Mouse (Mus musculus) spleen, embryonic (tissue): ENCODE results near the gene Cnnm1.

ENCODE experiments used
- CTCF ChIA-PET: fragments of 350-600 bp; sonication (Branson Sonifier 250); formaldehyde crosslinking; loops from one replicate; lab custom pipeline; 2022; lab: Charles Lee

Gene Cnnm1

DNA sequence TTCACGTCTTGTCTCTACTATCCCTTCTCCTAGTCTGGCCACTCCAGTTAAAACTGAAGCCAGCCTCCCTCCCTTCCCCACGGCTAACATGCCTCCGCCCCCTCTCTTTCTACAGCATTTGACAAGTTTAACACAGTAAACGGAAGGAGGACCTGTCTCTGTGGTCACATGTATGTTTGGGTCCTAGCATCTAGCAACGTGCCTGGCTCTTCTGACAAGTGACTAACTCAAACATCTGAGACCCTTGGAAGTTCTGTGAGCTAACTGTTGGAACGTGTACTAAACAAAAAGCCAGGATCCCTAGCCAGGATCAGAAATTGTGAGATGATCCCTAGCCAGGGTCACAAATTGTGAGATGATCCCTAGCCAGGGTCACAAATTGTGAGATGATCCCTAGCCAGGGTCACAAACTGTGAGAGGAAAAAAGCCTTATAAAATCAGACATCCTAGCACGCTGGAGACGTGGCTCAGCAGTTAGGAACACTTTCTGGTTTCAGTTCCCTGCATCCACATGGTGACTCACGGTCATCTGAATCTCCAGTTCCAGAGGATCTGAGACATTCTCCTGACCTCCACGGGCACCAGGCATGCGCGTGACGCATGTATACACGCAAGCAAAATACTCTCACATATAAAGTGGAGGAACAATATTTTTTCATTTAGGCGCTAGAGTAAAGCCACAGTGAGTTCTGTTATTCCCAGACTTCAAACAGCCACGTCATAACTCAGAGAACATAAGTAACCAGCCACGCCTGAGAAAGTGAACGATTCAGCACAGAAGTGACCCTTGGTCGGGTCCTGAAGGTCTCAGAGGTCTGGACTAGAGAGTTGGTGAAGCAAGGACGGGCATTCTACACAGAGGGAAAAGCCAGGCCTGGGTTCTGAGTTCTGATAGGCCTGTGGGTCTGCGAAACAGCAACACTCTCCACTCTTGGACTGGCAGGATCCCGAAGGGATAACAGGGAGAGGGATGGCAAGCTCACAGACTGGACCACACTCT is 71.7 kb downstream of the Cnnm1 start:
- CTCF ChIA-PET, result no interaction called here

DNA sequence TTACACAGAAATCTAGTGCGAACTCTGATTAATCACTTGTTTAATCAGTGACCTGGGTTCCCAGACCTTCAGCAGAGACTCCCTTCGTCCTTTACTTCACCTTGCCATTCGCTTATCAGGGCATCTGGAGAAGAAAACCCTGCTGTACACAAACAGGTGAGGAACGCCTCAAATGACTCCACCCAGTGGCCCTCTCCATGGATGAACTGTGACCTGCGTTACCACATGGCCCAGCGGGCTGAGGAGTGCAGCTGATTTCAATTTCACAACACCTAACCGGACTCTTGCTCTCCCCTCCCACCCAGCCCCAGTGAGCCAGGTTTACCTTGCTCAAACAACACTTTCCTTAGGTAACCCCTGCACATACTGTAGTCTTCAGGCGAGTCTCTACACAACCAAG is 73.6 kb downstream of the Cnnm1 start:
- CTCF ChIA-PET, result no interaction called here

DNA sequence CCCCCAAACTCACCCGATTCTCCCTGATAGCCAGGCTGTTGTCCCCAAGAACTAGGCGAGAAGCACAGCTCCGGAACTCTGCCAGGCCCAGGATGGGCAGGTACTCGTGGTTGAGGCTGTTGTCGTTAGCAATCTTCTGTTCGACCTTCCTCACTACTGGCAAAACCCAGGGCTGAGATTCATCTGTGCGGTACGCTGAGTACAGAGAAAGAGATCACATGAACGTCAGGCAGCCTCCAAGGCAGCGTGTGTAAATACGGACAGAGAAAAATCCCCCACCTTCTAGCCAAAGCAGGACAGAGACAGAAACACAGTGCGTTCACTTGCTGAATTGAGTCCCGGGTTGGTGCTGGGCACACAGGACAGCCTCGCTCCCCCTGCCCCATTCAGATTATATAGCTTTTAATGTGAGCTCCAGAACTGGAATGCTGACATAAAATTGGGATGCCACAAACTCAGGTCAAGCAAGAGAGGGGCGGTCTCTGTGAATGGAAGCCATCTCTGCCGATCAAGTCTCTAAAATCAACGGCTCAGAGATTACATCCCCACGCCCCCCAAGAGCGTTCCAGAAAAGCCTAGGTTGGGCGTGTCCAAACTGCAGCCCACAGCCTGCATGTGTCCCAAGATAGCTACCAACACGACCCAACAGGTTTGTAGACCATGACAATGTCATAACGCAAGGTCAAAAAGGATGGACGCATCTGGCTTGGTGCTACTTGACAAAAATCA is 75.6 kb downstream of the Cnnm1 start:
- CTCF ChIA-PET, result no interaction called here

DNA sequence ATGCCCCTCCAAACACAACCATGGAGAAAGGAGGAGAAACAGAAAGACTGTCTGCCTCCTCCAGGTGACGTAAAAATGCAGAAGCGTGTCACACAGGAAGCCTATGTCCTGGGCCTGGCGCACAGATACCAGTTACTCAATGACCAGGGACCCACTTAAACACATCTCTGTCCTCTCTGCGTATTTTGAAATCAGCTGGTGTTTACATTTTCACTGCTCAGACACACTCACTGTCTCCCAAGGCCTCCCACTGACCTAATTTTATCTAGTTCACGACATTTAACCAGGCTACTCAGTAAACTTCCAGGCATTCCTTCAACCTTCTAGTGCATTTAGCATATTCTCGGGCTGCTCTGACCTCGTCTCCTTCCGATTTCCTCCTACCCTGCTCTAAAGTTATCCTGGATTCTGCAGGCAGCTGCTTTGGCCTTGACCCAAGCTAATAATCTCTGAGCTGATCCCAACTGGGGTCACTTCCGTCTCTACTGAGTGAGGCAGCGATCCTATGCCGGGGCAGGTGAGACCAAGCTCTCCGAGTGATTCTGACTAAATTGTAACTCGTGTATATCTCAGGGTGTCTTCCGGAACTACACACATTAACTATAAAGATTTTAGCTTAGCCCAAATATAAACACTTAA is 76.3 kb downstream of the Cnnm1 start:
- CTCF ChIA-PET, result no interaction called here

DNA sequence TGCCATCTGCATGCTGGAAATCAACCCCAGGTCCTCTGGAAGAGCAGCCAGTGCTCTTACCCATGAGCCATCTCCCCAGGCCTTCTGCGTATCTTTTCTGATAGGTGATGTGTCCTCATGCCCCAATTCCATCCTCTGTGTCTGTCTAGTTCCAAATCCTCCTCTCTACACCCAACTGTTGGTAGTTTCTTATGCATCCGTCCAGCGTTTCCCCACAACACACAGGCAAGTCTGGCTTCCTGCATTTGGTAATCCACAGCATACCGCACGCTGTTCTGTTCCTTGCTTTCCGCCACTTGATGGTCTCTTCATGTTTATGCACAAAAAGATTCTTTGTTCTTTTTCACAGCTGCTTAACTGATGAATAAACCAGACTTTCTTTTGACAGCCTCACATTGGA is 77.1 kb downstream of the Cnnm1 start:
- CTCF ChIA-PET, result interaction anchor here (0.7 kb wide), 1 partner anchor 13 kb away, joined by 3 read pairs; no protein-coding TSS in a partner anchor

DNA sequence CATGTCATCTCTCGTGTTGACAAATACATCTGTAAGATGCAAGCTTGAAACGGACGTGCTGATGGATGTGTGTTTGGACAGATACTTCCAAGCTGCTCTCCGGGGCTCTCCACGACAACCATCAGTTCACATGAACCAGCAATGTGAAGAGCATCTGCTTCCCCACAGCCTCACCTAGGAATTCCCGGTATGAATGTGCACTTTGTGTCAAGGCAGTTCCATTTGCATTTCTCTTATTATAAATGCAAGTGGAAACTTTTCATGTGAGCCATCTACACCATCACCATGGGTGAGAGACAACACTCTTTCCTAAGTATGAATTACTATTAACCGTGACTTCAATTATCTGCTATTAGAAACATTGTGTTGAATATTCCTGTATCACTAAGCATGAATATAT is 77.6 kb downstream of the Cnnm1 start:
- CTCF ChIA-PET, result interaction anchor here (0.7 kb wide), 1 partner anchor 14 kb away, joined by 3 read pairs; no protein-coding TSS in a partner anchor

DNA sequence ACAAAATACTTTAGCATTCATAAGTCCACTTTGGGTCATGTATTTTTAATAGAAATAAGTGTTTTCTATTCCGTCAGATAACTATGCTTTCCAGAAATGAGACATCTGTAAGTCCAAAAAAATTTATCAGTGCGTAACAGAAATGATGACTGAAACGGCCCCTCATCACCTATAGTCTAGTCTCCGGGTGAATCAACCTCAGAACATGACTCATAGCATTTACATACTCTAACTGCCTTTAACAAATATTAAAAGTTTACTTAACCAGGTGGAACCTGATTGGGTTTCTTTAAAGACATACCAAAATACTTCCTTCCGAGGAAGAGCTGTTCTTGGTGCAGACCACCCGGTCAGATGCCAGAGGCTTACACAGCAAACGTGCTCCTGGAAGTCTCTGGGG is 78.0 kb downstream of the Cnnm1 start:
- CTCF ChIA-PET, result no interaction called here

DNA sequence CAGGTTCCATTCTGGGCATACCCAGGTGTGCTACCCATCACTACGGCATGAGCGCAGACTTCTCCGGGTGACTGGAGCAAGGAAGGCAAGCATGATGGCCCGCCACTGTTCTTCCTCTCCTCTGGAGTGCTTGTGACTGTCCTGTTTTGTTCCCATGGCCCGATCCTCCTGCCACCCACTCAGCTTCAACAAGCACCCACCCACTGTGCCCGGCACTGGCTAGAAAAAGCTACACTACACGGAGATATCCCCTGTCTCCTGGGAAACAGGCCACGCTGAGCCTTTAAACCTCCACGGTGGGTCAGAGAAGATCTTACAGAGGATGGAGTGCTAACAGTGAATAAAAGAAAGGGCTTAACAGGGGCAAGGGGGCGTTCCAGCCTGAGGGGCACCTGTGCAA is 79.0 kb downstream of the Cnnm1 start:
- CTCF ChIA-PET, result no interaction called here

DNA sequence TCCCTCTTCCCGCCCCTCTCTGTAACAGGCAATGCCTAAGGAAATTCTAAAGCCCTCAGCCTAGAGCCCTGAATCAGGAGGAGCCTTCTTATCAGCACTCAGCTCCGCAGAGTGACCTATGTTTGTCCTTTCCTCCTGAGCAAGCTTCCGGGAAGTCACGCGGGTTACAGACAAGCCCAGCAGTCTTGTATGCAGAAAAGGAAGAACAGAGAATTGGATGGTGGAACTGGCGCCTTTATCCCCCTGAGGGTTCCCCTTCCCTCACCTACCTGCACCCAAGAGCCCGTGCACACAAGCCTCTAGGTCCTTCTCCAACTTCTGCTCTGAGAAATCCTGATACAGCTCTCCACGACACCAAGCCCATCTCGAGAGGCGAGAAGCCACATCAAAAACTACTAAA is 80.2 kb downstream of the Cnnm1 start:
- CTCF ChIA-PET, result interaction anchor here (0.7 kb wide), 1 partner anchor 12 kb away, joined by 6 read pairs; no protein-coding TSS in a partner anchor

DNA sequence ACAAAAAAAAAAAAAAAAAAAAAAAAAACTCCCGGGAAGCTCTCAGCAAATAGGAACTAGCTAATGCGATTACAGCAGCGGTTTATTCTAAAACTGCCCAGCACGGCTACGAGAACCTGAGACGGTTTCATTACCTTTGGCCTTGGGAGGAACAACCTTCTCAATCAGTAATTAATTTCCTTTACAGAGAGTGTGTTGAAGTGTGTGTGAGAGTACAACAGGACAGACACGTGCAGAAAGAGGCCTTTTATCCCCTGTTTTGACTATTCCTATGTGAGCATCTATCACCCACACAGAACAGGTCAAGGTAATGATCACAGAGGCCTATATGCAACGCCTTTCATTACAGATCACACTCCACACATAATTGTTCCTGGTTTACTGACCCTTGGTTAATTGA is 81.1 kb downstream of the Cnnm1 start:
- CTCF ChIA-PET, result interaction anchor here (0.7 kb wide), 2 partner anchors 11 to 1006 kb away, joined by 3 to 6 read pairs; no protein-coding TSS in a partner anchor

DNA sequence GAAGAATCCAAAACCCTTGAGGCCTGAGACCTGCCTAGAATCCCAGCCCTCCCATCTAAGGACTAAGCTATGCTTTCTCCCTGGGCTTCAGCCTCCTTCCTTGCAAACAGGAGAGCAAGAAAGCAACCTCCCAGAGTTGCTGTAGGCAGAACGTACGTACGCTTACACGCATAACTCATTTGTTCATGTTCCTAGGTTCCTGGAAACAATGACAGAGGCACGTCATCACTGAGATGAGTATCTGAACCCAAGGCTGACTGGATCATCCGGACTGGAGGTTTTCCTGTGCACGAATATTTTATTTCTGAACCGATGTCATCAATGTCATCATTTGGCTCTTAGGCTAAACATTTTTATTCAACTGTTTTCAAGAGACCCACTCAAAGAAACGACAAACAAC is 81.8 kb downstream of the Cnnm1 start:
- CTCF ChIA-PET, result interaction anchor here (0.6 kb wide), 1 partner anchor 125 kb away, joined by 4 read pairs; no protein-coding TSS in a partner anchor

DNA sequence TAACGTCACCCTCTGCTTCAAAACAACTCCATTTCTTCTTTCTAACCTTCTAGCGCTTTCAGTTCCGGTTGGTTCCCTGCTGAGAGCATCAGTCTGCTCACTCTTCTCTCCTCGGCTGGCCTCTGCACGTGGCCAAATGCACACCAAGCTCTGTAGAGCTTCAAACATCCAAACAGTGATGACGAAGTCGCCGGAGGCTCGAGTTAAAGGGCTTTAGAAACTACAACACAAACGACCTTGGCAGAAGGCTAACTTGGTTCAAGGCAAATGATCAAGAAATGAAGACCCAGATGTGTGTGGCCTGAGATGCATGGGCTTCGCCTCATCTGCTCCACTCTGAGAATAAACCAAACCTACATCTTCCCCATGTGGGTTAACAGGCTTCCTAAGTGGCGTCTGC is 83.3 kb downstream of the Cnnm1 start:
- CTCF ChIA-PET, result no interaction called here

DNA sequence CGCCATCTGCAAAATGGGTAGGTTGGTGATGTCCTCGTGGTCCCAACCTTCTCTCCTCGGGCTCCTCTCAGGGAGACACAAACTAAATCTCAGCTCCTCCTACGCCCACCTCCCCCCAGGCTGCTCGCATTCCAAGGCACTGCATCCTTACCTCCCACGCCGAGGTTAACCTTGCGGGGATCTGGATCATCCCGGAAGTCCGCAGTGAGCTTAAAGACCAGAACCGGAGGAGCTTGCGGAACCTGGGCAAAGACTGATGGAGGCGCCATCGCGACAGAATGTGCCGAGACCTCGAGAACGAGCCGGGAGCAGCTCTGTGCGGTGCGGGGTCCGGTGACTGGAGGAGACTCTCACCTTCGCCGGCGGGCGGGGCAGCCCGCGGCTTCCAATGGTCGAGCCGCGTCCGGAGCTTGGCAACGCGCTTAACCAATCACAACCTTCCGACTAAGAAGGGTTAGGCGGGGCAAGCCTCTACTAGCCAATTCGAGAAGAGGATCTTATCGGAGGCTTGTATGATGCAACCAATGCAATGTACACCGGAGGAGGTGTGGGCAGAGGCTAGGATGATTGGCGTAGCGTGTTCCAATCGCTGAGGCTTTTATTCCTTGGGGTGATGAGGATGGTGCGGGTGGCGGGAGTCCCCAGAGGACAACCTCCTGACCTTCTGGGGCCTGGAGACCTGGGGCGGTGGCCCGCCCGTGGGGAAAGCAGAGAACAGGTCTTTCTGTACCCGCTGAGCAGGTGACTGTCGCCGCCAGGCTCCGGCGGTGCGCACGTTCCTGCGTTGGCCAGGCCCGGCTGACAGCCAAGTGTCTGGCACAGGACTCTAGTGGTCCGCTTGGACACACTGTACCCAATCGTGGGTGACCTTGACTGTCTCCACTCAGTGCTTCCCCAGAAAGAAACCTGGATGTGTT is 84.2 kb downstream of the Cnnm1 start, which contains the start of gene Got1:
Gene Got1 (minus strand): TSS at position 419 of the 917 bp plus-strand sequence.
- CTCF ChIA-PET, result no interaction called here

DNA sequence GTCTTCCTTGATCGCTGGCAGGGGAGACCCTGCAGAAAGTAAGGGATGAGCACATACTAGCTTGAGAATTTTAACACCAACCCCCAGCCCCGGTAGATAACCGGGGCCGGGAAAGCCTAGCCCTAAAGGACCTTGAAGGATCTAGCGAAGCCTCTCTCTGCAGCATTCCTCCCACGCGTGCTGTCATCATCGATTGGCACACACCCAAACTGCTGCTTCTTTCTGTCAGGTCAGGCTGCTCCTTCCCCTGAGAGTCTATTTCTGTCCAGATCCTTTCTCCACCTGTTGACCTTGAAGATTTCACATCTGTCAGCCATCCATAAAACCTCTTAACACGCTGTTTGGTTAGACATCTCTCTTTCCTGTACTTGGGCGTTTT is 84.9 kb downstream of the Cnnm1 start:
- CTCF ChIA-PET, result no interaction called here

DNA sequence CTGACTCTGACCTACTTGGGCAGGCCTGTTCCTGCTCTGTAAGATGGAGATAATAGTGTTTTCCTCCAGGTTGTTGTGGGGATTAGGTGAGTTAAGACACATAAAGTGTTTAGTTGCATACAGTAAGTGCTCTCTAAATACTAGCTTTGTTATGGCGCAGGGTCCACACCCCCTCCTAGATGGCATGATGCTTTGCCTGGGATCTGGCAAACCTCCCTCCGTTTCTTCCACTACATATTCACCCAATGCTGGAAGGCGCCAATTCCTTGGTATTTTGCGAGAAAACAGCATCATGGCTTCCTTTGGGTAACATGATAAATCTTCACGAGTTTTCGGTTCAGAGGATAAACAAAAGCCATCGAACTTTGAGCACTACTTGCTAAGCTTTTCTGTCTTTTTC is 85.3 kb downstream of the Cnnm1 start:
- CTCF ChIA-PET, result no interaction called here

DNA sequence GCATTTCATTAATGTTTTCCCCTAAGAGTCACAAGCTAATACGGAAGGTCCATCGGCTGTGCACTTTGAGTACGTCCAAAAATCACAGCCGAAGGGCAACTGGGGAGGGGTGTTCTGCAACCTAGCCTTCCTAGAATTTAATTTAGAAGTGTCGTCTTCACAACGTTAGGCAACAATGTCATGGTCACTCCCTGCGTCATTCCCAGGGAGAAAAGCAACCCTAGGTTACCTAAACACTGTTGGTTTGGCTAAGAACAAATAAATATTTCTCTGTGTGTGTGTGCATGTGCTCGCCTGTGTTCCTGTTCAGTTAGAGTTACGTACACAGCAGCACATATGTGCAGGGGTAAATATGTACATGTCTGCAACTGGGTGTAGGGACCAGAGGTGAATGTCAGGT is 85.8 kb downstream of the Cnnm1 start:
- CTCF ChIA-PET, result no interaction called here

DNA sequence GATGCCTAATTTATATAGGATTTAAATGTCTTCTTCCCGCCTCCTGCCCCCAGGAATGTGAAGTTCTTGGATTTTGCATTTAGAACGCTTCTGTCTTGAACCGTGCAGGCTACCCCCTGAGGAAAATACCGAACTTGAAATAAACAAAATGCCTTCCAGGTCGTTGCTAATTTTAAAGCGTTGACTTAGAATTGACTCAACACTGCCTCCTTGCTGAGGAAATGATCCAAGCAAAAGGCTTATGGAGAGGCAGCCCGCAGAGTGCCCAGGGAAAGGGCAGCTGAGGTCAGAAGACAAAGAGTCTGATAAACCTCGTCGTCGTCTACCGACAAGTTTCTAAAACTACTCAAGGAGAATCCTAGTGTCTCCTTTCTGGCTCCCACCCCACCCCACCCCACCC is 86.9 kb downstream of the Cnnm1 start:
- CTCF ChIA-PET, result interaction anchor here (0.6 kb wide), 1 partner anchor 128 kb away, joined by 3 read pairs; no protein-coding TSS in a partner anchor

DNA sequence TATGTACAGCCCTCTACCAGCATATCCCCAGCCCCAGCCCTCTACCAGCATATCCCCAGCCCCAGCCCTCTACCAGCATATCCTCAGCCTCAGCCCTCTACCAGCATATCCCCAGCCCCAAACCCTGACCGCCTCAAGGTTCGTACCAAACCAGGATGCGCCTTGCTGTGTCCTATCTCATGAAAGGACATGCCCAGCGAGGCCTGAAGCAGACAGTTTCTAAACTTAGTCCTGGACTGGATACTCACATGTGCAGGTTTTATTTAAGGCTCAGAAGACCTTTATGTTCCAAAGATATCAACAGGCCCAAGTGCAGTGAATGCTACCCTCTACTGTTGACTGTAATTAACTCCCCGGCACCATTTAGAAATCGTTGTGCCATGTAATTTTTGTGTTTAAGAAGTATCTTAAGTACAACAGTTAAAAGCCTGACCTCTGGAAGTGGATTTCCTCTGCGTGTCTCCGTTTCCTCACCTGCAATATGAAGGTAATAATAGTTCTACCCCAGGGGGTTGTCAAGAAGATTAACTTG is 87.9 kb downstream of the Cnnm1 start:
- CTCF ChIA-PET, result interaction anchor here (0.6 kb wide), 1 partner anchor 33 kb away, joined by 4 read pairs; no protein-coding TSS in a partner anchor

DNA sequence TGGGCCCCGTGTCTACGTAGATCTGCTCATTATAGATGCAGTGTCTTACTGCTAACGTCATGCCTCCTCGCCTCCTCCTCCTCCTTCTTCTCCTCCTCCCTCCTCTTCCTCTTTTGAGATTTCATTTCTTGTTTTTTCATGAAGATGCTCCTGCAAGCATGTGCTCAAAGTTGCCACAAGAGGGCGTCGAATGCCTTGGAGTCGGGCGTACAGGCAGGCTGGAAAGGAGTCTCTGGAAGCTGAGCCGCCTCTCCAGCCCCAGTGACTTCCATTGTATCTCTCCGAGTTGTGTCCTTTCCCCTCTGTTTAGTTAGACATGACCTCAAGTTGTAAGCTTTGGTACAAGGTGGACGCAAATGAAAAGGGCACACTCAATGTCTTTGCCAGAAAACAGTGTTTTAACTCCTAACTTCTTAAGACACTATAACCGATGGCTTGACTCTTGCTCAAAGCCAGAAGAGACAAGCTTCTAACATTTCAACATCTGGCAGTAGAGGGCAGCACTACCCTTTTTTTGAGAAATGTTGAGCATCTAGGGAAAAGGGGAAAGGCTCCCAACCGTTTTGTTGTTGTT is 90.0 kb downstream of the Cnnm1 start:
- CTCF ChIA-PET, result interaction anchor here (0.8 kb wide), 1 partner anchor 84 kb away, joined by 3 read pairs; no protein-coding TSS in a partner anchor

DNA sequence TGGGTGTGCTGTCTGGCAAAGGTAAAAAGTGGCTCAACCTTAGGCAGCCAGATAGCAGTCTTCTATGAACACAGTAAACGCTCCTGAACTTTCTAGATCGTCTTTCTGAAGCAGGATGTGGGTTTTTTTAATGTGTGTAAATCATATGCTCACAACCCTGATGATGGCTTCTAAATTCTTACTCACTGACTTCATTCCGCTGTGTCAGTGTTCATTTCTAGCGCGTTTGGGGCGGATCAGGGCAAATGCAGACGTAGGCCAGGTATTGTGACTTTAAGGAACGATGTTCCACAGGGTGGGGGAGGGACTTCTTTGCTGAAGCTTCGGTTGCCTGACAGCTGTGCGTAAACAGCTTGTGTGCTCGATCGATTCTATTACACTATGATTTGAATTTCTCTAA is 90.7 kb downstream of the Cnnm1 start:
- CTCF ChIA-PET, result no interaction called here
